Mouse (Mus musculus) thymus, adult 2 months (tissue): ENCODE measurements around the gene Stx6. TPM values are rescaled to one million over a fixed set of nuclear protein-coding genes. Genes with fewer than 3 reads are reported as not detected.

ENCODE experiments used
- DNase-seq: peaks from one replicate; pipeline ENCODE4 v3.0.0; 2021
- H3K27ac ChIP-seq: fragments of 200-500 bp; 2 replicates; pipeline ENCODE4 v1.5.1; 2012; ENCODE audit warnings: low read length, control low read depth; ENCODE audit not compliant: control insufficient read depth, insufficient read depth
- H3K27me3 ChIP-seq: fragments of 200-500 bp; 2 replicates; pipeline ENCODE4 v1.6.1; 2012; ENCODE audit warnings: mild to moderate bottlenecking, low read length, moderate library complexity, mixed read lengths; ENCODE audit not compliant: control insufficient read depth, insufficient read depth
- H3K36me3 ChIP-seq: fragments of 200-500 bp; 2 replicates; pipeline ENCODE4 v1.6.1; 2012; ENCODE audit warnings: mild to moderate bottlenecking, low read length, moderate library complexity; ENCODE audit not compliant: control insufficient read depth, insufficient read depth
- H3K4me1 ChIP-seq: fragments of 200-500 bp; replicated peaks from 2 replicates; pipeline ENCODE4 v1.6.1; 2012; ENCODE audit warnings: low read length; ENCODE audit not compliant: control insufficient read depth, insufficient read depth
- H3K4me3 ChIP-seq: fragments of 200-500 bp; 2 replicates; pipeline ENCODE4 v1.5.1; 2012; ENCODE audit warnings: mild to moderate bottlenecking, low read length, control low read depth, moderate library complexity; ENCODE audit not compliant: control insufficient read depth, insufficient read depth
- CTCF ChIP-seq: fragments of 200-500 bp; IDR thresholded peaks from 2 replicates; pipeline ENCODE4 v1.5.1; 2012; ENCODE audit warnings: mild to moderate bottlenecking, control low read depth, low read length, moderate library complexity, borderline replicate concordance; ENCODE audit not compliant: control insufficient read depth, poor library complexity, insufficient read depth; ENCODE audit errors: extremely low read depth
- POLR2A ChIP-seq: fragments of 200-500 bp; IDR thresholded peaks from 2 replicates; pipeline ENCODE4 v1.6.1; 2012; ENCODE audit warnings: mild to moderate bottlenecking, low read length, control low read depth, moderate library complexity; ENCODE audit not compliant: control insufficient read depth, poor library complexity, insufficient read depth; ENCODE audit errors: extremely low read depth
- WGBS: fragments of 180-500 bp; shearing (Covaris S2); methylation state at CpG from one replicate; pipeline ENCODE4 v1.1.7; 2018; 5-methylcytosine and 5-hydroxymethylcytosine counted together
- polyA plus RNA-seq: library from polyadenylated mRNA; depleted of rRNA; stranded (reverse); fragments of >200 nt; gene quantifications from 2 replicates; pipeline ENCODE4 v1.2.3, GENCODE M21; 2012

Gene Stx6
- polyA plus RNA-seq, 1 experiment = 232 TPM

DNA sequence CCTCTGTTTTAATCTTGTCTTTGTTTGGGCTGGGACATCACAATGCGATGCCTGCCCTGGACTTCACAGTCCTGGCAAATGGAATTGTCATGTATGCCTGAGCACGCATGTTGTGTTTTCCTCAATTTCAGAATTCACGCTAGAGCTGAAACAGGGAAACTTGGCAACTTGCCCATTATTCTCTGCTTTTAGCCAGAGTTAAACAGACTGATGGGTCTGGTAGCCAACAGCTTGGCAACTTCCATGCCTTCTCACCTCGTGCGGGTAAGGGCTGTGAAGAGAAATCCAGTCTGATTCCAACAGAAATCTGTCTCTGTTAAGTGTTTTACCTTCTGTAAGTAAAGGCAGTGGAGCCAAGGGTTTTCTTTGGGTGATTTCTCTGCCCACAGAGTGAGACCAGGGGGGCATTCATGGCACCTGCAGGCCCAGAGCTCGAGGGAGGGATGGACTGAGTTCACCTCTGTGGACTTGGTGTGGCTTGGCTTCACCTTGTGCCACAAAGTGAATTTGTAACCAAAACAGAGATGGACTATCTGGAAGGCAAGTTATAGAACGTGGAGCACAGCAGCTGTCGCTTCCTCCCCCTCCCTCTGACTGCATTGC is 46.1 kb downstream of the Stx6 start:
- Histone ChIP-seq H3K4me3 (no peak overlapping the region), H3K4me1 (peaks cover 6% of the 10 kb centered on the region), H3K27me3 (no peaks in the 10 kb centered on the region), H3K27ac (no peak overlapping the region), H3K36me3 (peaks cover 50% of the 10 kb centered on the region)
- 93% methylated on average over 8 of the region's 8 CpGs for WGBS
- DNase-seq = no peak
- no peak for TF ChIP-seq POLR2A
- no peak for TF ChIP-seq CTCF

DNA sequence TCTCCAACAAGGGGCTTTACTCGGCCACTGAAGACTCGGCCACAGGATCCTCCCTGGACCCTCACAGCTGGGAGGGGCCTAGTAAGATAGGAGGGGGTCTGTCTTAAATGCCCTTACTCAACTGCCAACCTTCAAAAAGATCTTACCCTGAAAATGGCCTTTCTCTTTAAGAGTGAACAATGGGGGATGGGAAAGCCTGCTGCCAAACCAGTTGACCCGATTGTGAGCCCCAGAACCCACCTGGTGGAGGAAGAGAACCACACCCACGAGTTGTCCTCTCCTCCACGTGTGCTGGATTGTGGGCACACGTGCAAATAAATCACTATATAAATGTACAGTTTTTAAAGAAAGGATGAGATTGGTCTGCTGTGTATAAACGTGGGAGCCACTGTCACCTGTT is 46.8 kb downstream of the Stx6 start:
- Histone ChIP-seq H3K4me1 (peaks cover 9% of the 10 kb centered on the region), H3K4me3 (no peak overlapping the region), H3K27me3 (no peaks in the 10 kb centered on the region), H3K27ac (no peak overlapping the region), H3K36me3 (peaks cover 44% of the 10 kb centered on the region)
- no peak for DNase-seq
- no peak for TF ChIP-seq CTCF
- no peak for TF ChIP-seq POLR2A
- 66% methylated on average over 7 of the region's 7 CpGs for WGBS

- peaks cover 9% of the 10 kb centered on the region for H3K4me1 ChIP-seq
- DNase-seq = no peak
- TF ChIP-seq POLR2A (no peak), CTCF (no peak)
- no peak overlapping the region for H3K4me3 ChIP-seq
- no peaks in the 10 kb centered on the region for H3K27me3 ChIP-seq
- H3K27ac ChIP-seq = no peak overlapping the region
- 83% methylated on average over 19 of the region's 19 CpGs for WGBS
- peaks cover 38% of the 10 kb centered on the region for H3K36me3 ChIP-seq
These were observed 47.5 kb downstream of the Stx6 start for GRCm38 (mm10) chr1:155205822-155206660.

DNA sequence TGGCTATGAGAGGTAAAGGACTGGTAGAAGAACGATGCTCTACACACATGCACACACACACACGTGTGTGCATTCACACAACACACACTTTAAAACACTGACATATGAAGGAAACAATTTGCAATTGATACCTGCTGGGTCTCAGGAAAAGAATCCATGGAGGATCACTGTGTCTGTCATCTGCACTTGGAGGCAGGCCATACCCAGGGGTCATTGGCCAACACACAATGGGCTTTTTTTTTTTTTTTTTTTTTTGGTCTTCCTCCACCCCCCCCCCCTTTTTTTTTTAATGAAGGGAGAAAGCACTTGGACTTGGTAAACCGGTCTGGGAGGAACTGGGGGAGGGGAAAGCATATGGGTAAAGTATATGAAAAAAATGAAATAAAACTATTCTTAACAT is 49.3 kb downstream of the Stx6 start:
- H3K27me3 ChIP-seq = no peaks in the 10 kb centered on the region
- peaks cover 12% of the 10 kb centered on the region for H3K4me1 ChIP-seq
- TF ChIP-seq CTCF (no peak), POLR2A (no peak)
- DNase-seq = no peak
- no peak overlapping the region for H3K27ac ChIP-seq
- peaks cover 27% of the 10 kb centered on the region for H3K36me3 ChIP-seq
- WGBS = 93% methylated on average over 3 of the region's 3 CpGs
- no peak overlapping the region for H3K4me3 ChIP-seq

- WGBS = 76% methylated on average over 11 of the region's 11 CpGs
- TF ChIP-seq POLR2A (no peak), CTCF (no peak)
- Histone ChIP-seq H3K4me1 (peaks cover 15% of the 10 kb centered on the region), H3K4me3 (no peak overlapping the region), H3K36me3 (peaks cover 13% of the 10 kb centered on the region; the same call in 1 of the 2 replicates), H3K27me3 (no peaks in the 10 kb centered on the region), H3K27ac (no peak overlapping the region)
- DNase-seq = no peak
These were observed 51.7 kb downstream of the Stx6 start for GRCm38 (mm10) chr1:155210011-155210763.

GRCm38 (mm10) chr1:155211017-155211416 is 52.5 kb downstream of the Stx6 start:
- no peak overlapping the region for H3K27ac ChIP-seq
- H3K4me1 ChIP-seq = peaks cover 23% of the 10 kb centered on the region
- no peak overlapping the region for H3K4me3 ChIP-seq
- H3K27me3 ChIP-seq = no peaks in the 10 kb centered on the region
- H3K36me3 ChIP-seq = peaks cover 13% of the 10 kb centered on the region; the same call in 1 of the 2 replicates
- TF ChIP-seq POLR2A = no peak
- TF ChIP-seq CTCF = no peak
- WGBS = 66% methylated on average over 7 of the region's 7 CpGs
- DNase-seq = no peak
